21 mouse cellular contexts compared by ENCODE assay signal in the genomic region with DNA sequence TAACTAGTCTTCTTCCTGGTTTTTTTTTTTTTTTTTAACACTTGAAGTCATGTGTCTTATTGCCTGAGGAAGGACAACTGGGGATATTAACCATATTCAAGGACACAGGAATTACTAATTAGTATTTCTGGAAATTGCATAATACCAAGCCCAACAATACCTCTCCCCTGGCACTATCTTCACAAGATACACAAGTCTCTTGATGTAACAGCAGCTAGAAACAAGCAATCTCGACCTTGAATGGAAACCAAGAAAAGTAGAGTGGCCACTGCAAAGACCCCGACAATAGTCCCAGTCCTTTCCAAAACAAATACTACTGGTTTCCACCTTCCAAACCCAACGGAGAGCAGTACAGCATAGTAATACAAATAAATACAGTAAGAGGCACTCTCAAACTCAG.
"Had no signal": no experiment of that assay in that cellular context is flagged by ENCODE, and none has a peak within 500 bp of the region (broad histone marks: within the 10 kb centered on the region; RNA-seq: fewer than 3 reads in every experiment).

No protein-coding gene starts in this region.

- H3K9ac ChIP-seq: liver, postnatal 0 days; lung, embryonic 15.5 days; midbrain, embryonic 13.5 days; midbrain, embryonic 15.5 days; neural tube, embryonic 13.5 days; neural tube, embryonic 15.5 days had no signal

- H3K27me3 ChIP-seq: lung, embryonic 15.5 days; megakaryocyte, embryonic 14.5 days; midbrain, embryonic 13.5 days; midbrain, embryonic 15.5 days; neural tube, embryonic 13.5 days; neural tube, embryonic 15.5 days had no signal

- ATAC-seq: liver, postnatal 0 days; lung, postnatal 0 days; midbrain, embryonic 13.5 days; midbrain, embryonic 15.5 days had no signal

- H3K36me3 ChIP-seq: lung, embryonic 15.5 days; midbrain, embryonic 13.5 days; midbrain, embryonic 15.5 days; neural tube, embryonic 13.5 days; neural tube, embryonic 15.5 days had no signal

- H3K4me2 ChIP-seq: lung, embryonic 15.5 days; midbrain, embryonic 11.5 days; midbrain, embryonic 13.5 days; midbrain, embryonic 15.5 days; neural tube, embryonic 13.5 days; neural tube, embryonic 15.5 days had no signal

- DNase-seq: liver, postnatal 0 days; lung, adult 2 months; lung, postnatal 14 days; lung, postnatal 36 days; retina, postnatal 1 day; right cerebral cortex, adult 18-20 months; right cerebral cortex, postnatal 25 days; right cerebral cortex, postnatal 4 days; spleen, adult 18-20 months; thymus, adult 18-20 months; thymus, postnatal 25 days; thymus, postnatal 4 days had no signal

- H3K4me3 ChIP-seq: lung, embryonic 15.5 days; megakaryocyte, embryonic 14.5 days; midbrain, embryonic 13.5 days; midbrain, embryonic 15.5 days; neural tube, embryonic 13.5 days; neural tube, embryonic 15.5 days had no signal

- H3K9me3 ChIP-seq: lung, embryonic 15.5 days; megakaryocyte, embryonic 14.5 days; midbrain, embryonic 13.5 days; midbrain, embryonic 15.5 days; neural tube, embryonic 13.5 days; neural tube, embryonic 15.5 days had no signal

- H3K27ac ChIP-seq: lung, embryonic 15.5 days; macrophage; midbrain, embryonic 13.5 days; midbrain, embryonic 15.5 days; neural tube, embryonic 13.5 days; neural tube, embryonic 15.5 days had no signal
